Mouse (Mus musculus): ENCODE measurements around the gene Cdk19.

Cdk19 gene

DNA sequence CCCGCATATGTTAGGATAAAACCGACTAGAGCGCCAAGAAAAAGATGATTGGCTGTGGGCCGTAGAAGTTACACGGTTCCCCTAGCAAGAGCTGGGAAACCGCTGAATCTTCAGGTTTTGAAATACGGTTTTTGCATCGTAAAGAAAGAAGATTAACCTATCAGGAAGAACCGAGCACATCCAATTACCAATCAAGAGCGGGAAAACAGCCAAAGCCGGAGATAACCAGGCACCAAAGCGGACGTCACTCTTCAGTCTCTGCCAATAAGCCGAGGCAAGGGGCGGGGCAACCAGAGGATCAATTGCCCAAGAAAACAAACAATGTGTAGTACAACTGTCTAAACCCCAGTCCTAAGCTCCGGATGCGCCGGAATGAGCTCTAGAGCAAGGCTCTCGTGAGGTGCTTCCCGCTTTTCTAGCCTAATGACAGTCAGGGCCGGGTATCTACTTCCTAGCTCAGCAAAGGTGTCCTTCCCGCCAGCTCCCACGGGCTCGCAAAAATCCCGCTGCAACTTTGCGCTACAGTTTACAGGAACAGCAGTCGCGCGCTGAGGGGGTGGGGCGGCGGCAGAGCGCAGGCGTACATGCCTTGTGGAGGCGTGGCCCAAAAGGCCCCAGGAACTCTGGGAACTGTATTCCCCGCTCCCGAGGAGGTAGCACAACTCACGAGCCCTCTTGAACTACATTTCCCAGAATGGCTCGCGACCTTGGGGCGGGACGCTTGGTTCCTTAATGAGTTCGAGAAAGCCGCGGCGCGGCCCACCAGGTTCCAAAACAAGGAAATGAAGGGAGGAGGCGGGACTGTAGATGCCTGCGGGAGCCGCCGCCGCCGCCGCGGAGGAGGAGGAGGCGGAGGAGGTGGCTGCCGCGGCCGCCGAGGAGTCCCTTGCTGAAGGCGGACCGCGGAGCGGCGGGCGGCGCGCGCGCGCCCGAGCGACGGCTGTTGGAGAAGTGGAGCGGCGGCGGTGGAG is 9.5 kb downstream of the Cdk19 start:
- peak; percentile 98 to 99 for DNase-seq (ENCODE audit: low spot score in 2 of 2)

DNA sequence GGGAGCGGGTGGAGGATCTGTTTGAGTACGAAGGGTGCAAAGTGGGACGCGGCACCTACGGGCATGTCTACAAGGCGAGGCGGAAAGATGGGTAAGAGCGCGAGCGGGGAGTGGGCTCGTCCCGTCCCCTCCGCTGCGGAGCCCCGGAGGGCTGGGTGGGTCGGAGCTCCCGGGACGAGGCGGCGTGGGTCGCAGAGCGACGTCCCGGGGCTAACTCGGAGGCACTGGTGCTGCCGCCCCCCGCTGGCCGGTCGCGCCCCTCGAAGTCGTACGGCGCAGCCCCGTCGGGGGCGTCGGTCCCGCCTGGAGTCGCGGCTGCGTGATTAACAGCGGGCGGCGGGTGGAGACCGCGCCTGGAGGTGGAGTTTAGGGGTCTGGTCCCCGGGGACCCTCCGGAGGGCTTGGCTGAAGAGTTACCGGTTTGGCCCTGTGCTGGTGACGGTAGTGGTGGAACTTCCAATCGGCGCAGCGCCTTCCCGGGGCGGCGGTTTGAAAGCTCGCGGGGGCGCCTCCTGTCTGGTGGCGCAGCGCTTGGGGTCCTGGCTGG is 10.3 kb downstream of the Cdk19 start:
- peak; percentile 62 to 64 for DNase-seq (ENCODE audit: low spot score in 2 of 2)

DNA sequence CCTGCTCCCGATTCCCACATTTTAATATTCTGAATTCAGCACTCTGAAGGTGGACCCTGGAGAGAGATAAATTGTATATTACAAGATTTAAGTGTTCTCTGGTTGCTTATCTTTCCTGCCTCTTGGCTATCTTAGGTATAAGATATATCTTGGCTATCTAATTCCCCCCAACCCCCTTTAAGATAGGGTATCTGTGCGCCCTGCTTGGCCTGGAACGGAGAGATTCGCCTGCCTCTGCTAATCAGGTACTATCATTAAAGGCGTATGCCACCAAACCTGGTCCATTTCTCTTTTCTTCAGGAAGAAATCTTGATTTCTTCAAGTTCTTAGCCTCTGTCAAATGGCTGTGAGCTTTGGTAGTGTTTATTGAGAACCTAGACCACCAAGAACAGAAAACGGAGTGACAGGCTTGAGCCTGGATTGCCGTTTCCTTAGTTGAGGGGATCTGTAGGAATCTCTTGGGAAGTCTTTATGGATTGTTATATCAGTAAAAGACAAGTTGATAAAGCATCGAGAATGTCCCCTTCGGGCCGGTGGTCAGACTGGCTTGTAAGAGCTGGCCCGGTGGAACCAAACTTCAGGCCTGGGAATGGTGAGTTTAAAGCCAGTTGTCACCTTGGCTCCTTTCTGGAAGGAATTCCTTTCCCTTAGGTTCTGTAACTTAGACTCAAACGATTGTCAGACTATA is 11.0 kb downstream of the Cdk19 start:
- no peak for DNase-seq (ENCODE audit: low spot score in 2 of 2)

DNA sequence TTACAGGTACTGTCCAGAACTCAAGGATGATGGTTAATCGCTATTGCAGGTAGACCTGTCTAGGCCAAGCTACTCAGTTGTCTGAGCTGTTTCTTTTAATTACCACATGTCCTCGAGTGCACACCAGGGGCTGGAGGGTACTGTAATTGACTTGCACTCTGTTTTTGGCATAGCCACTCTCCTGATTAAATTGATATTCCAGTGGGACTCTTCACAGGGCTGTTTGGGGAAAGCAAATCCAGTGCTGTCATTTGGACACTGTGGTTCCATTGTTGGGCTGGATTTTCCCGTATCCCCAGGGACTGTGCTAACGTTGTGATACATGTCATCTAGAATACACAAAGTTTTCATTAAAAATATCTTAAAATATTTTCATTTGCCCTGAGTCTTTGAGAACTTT is 11.8 kb downstream of the Cdk19 start:
- no peak for DNase-seq (ENCODE audit: low spot score in 2 of 2)

DNA sequence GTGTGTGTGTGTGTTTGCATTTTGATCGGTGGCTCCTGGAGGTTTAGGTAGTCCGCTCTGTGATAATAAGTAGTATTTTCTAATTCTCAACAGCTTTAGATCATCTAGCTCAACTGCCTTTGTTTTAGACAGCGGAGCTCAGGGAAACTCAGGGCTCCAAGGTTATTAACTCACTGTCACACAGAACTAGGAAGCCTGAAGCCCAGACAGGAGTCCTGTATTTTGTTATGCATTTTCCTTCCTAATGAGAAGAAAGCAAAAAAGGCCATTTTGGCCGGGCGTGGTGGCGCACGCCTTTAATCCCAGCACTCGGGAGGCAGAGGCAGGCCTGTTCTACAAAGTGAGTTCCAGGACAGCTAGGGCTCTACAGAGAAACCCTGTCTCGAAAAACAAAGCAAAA is 14.7 kb downstream of the Cdk19 start:
- no peak for DNase-seq (ENCODE audit: low spot score in 2 of 2)

DNA sequence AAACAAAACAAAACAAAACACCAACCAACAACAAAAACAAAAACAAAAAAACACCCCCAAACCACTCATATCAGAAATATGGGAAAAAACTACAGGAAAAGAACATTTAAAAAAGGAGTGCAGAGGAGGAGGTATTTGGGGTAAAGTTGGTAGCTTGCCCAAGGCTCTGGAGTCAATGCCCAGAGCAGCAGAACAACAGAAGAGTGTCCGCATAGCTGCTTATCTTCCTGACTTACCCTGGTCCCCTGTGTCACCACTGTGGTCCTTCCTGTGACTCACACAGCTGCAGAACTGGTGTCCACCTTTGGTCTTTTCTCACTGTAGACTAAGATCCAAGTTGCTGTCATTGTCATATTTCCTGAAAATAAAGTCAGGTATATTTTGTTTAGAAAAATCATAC is 15.2 kb downstream of the Cdk19 start:
- no peak for DNase-seq (ENCODE audit: low spot score in 2 of 2)

DNA sequence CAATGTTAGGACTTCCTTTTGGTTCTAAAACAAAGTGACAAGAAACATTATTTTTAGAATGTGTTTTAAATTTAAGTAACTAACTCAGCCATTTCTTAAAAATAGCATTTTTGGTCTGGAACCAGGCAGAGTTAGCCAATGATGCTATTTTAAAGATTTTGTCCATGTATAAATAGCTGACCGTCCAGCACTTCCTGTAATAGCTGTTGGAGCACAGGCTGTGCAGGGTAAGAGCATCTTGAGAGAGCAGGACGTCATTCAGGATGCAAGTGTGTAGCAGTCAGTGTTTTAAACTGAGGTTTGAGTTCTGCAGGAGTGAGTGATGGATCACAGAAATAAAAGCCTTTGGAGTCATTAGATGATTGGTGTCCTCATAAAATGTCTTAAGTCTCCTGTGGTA is 18.8 kb downstream of the Cdk19 start:
- no peak for DNase-seq (ENCODE audit: low spot score in 2 of 2)

DNA sequence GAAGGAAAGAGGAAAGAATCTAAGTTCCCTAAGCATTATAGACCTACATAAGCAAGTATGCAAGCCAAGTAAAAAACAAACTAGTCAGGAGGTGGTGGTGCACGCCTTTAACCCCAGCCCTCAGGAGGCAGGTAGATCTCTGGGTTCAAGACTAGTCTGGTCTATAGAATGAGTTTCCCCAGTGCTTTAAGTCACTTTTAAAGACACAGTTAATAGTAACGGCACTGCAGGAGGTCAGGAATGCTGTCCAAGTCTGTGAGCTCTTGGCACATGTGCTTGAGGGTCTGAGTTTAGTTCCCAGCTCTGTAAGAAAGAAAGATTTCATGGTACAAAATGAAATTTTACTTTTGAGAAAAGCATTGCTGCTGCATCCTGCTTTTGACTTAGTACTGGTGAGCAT is 19.8 kb downstream of the Cdk19 start:
- DNase-seq (ENCODE audit: low spot score in 2 of 2) = no peak

DNA sequence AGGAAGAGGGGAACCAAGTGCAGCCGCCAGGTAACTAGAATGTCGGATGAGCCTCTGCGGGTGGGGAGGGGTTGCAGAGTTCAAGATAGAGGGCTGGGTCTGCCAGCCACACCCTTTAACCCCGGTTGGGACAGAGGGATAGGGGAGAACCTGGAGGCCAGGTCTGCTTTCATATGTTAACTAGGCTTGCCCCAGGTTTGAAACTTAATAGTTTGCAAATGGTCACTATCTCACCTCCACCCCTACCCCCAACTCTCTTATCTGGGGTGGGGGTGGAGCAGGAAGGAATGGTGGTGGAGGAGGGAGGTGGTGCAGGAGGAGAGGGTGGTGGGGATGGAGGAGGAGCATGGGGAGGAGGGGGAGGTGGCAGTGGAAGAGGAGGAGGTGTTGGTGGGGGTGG is 23.6 kb downstream of the Cdk19 start:
- DNase-seq (ENCODE audit: low spot score in 2 of 2) = no peak

DNA sequence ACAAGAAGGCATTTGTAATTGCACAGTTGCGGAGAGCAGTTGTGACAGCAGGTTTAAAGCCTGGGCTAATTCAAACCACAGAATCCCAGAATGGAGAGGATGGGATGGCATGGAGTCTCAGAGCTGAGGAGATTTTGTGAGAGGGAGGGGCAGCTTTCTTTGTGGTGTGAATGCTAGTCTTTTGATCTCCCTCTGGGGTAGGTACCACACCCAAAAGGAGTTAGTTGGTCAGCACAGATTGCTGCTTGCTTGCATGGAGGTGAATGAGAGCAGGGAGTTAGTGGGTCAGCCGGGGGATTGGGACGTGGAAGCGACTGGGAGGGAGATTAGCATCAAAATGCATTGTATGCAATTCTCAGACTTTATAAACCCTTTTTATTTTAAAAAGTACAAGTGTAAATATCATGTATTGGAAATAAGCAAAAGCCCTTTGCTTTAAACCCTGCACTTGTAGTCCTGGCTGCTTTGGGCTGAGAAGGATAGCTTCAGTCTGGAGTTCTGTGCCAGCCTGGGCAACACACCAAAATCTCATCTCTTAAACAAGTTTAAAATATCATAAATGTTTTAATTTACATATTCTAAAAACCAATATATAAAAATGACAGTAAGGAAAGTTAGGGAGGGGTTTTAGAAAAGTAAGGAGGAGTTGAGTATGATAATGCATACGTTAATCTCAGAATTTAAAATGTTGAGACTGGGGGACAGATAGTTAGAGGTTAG is 25.4 kb downstream of the Cdk19 start:
- DNase-seq (ENCODE audit: low spot score in 2 of 2) = no peak

DNA sequence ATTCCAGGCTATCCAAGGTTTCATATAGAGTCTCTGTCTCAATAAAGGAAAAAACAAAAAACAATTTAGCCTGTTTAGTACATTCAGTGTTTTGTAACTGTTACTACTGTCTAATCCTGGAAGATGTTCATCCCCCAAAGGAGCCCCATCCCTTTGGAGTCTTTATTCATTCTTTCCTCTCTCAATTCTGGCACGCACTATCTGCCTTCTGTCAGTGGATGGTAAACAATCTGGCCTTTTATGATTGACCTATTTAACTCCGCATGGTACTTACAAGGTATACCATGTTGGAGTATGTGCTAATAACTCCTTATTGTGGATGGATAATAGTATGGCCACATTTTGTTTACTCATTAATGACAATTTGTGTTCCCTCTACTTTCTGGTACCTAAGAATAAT is 26.6 kb downstream of the Cdk19 start:
- DNase-seq (ENCODE audit: low spot score in 2 of 2) = no peak

DNA sequence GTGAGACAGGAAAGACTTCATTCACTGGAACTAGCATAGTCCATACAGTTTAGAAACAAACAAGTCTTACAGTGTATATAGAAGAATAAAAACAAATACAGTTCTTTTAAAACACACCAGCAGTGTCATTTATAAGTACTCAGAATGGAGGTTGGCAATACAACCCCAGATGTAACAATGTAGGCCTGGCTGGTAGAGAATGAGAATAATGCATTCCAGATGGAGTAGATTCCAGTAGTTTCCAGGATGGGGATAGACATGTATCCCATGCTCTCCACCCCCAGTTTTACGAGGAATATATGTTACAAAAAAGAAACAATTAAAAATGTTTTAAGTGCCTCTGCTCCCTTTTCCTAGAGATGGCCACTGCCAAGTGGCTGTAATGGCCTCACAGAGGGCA is 29.2 kb downstream of the Cdk19 start:
- no peak for DNase-seq (ENCODE audit: low spot score in 2 of 2)

DNA sequence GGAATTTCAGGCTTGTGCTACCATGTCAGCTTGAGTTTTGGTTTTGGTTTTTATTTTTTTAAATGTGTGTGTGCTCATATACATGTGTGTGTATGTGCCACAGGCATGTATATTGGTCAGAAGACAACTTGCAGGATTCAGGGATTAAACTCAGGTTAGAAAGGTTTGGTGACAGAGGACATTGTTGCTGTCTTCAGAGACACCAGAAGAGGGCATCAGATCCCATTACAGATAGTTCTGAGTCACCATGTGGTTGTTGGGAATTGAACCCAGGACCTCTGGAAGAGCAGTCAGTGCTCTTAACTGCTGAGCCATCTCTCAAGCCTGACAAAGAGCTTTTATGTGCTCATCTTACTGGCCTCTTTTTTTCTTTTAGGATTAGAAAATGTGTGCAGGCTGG is 30.8 kb downstream of the Cdk19 start:
- DNase-seq (ENCODE audit: low spot score in 2 of 2) = no peak

DNA sequence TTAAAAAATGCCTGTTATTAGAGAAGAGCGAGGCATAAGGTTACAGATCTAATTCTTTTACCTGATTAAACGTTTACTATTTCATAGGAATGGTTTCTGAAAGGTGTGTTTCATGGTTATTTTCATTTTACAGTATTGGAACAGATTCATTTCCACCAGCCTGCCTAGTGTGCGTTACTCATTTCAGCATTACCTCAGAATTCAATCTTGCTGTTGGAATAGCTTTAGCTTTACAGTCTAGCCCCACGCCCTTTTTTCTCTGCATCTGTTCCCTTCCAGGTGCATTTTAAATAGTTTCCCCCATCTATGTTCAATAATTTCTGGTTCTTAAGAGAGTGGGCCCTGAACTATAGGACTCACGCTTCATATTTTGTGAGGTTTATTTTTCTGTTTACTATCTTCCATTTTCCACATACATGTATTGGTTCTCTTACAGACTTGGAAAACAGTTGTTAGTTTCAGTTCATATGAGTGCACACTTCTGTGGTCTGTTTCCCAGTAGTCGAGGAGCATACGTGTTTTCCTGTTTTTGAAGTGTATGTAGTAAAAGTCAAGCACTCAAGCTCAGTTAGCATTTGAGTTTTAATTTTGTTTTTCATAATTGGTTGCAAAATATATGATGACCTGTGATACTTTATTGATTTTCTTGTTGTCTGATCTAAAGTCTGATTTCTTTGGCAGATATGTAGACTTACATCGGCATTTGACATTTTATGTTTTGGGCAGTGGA is 32.0 kb downstream of the Cdk19 start:
- no peak for DNase-seq (ENCODE audit: low spot score in 2 of 2)

DNA sequence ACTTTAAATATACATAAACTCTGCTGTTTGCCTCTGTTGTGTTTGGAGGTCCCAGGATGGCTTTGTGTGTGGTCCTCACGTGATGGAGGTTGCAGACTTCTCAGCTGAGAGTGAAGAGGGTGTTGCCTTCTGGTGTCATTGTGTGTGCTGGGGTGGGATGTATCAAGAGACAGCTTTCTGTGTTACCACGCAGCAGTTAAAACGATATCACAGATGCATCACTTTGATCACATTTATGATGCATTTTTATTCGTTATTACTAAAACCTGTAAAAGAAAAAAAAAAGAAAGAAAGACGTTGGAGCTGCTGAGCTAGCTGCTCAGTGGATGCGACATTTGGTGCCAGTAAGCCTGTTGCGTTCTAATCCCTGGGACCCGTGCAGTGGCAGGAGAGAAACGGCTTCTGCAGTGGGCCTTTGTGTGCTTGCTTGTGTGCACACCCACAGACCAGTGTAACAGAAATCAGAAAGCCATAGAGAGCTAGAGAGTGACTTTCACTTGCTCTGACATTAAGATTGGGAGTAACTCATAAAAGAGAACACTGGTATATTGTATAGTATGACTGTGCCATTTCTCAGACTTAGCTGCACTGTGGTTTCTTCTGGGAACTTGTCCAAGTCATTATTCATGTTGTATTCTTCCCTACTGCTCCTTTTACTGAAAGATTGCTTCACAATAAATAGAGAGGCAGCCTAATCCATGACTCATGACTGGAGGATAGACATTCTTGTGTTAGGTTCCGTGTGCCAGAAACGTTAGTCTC is 32.7 kb downstream of the Cdk19 start:
- no peak for DNase-seq (ENCODE audit: low spot score in 2 of 2)

DNA sequence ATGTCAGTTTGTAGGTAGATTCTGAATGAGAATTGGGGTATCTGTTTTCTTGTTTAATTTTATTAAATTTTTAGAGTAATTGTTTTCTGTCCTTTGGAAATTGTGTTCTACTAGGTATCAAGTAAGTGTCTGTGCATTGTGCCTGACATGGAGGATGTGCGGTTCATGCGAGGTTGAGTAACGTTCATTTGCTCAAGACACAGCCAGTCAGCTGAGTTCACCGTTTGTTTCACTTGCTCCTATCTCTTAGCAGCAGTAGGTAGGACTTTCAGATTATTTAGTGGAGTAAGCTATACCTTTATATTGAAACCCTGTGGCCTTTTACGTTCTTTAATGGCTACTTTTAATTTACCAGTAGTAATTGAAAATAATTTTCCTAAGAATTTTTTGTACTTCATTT is 34.4 kb downstream of the Cdk19 start:
- DNase-seq (ENCODE audit: low spot score in 2 of 2) = no peak

DNA sequence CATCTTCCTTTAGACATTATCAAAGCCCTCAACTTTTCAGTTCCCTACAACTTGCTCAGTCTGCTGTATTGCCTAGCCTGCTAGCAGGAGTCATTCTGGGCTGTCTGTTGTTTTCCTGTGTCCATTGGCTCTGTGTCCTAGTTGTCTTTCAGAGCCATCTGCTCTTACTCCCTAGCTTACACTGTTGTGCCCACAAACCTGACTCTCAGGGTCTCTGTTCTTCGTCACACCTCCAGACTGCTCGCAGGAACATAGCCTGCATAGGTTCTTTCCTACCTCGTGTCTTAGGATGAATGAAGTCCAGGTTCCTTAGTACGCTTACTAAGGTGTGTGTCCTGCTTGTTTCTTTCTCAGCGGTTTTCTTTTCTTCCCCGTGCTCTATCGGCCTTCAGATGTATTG is 35.5 kb downstream of the Cdk19 start:
- no peak for DNase-seq (ENCODE audit: low spot score in 2 of 2)

DNA sequence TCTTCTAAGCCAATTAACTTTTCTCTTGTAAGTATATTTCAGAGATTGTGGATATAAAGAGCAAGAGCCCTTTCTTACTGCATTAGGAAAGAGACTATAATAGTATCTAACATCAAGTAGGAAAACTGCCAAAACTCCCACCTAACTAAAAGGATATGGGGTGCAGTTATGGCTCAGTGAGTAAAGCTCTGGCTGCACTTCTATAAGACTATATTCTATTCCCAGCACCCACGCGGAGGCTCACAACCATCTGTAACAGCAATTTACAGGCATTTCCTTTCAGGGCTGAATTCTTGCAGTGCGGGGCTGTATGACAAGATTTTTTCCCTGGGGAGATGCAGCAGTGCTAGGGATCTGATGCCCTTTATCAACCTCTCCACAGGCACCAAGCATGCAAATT is 36.9 kb downstream of the Cdk19 start:
- no peak for DNase-seq (ENCODE audit: low spot score in 2 of 2)

DNA sequence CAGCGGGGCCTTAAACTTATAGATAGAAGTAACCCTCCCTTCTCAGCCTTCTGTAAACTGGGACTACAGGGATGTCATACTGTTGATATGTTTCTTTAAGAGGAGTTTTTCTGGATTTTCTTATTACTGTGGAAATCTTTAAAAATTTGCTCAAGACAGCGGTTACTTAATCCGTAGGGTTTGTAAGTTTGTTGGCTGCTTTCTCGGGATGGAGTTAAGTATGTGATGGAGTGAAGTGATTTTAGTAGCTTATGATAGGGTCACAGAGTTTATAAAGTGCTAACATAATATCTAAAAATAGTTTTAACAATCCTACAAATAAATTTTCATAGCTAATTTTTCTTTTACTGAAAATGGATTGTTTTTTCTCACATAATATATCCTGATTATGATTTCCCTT is 38.9 kb downstream of the Cdk19 start:
- no peak for DNase-seq (ENCODE audit: low spot score in 2 of 2)

DNA sequence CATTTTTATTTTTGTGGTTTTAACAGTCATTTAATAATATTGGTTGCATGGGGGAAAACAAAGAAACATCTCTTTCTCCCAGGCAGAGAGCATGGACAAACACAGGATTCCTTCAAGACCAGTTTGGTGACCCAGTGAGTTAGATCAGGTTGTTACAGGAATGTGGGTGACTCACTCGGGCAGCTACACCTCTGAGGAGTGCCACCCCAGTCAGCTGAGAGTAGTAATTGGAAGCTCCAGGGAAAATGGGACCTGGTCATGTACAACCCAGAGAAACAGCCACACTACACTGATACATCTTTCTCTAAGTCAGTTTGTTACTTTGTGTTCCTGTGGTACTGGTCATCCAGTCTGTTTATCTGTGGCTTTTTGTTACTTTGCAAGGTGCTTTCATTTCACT is 40.3 kb downstream of the Cdk19 start:
- DNase-seq (ENCODE audit: low spot score in 2 of 2) = no peak

DNA sequence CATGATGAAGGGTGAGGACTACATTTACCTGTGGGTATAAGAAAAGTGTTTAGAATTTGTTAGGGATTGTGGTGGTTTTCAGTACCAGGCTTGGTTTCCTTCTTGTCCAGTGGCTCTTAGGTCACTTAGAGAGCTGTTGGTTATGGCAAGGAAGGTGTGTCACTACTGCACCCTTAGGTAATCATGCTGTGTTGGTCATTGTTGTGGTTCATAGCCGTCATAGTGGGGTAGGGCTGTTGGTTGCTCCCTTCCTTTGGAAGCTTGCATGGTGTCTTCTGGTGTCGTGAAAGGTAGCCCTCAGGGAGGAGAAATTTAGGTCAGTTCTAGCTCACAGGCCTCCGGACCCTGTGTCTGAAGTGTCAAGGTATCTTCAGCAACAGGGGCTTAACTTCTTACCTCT is 46.0 kb downstream of the Cdk19 start:
- DNase-seq (ENCODE audit: low spot score in 2 of 2) = no peak

Measured in spleen, postnatal 36 days (tissue).